Mouse (Mus musculus) ES-E14 (cell line): Measurements from ENCODE around the gene Zfp446.

ENCODE experiments used
- CHD2 ChIP-seq: IDR thresholded peaks from 2 replicates; pipeline ENCODE4 v1.6.1; 2014; ENCODE audit warnings: mild to moderate bottlenecking, low read depth, low read length, inconsistent platforms
- HCFC1 ChIP-seq: IDR thresholded peaks from 2 replicates; pipeline ENCODE4 v1.6.1; 2012; ENCODE audit warnings: low read length, inconsistent platforms, borderline replicate concordance; ENCODE audit not compliant: insufficient read depth
- MAFK ChIP-seq: IDR thresholded peaks from 2 replicates; pipeline ENCODE4 v1.6.1; 2014; ENCODE audit warnings: mild to moderate bottlenecking, low read depth, low read length, inconsistent platforms; ENCODE audit not compliant: insufficient read depth
- ZC3H11A ChIP-seq: IDR thresholded peaks from 2 replicates; pipeline ENCODE4 v1.6.1; 2012; ENCODE audit warnings: low read depth, mild to moderate bottlenecking, inconsistent platforms, low read length, borderline replicate concordance
- ZNF384 ChIP-seq: IDR thresholded peaks from 2 replicates; pipeline ENCODE4 v1.6.1; 2012; ENCODE audit warnings: low read depth, low read length, inconsistent platforms

- no peak for TF ChIP-seq HCFC1
- no peak for TF ChIP-seq ZNF384
- TF ChIP-seq ZC3H11A = no peak
- no peak for TF ChIP-seq MAFK
- peak; percentile 78 for TF ChIP-seq CHD2
Observed at GRCm38 (mm10) chr7:13014275-13014839, 36.7 kb downstream of the Zfp446 start.
